Mouse (Mus musculus) myocyte (in vitro differentiated cells): ENCODE measurements around the gene Ccn6.

Source experiments
- POLR2A ChIP-seq: IDR thresholded peaks from one replicate; pipeline ENCODE4 v1.6.1; 2011; ENCODE audit warnings: low read depth, mild to moderate bottlenecking, control low read depth, moderate library complexity; ENCODE audit not compliant: insufficient read length
- USF1 ChIP-seq: IDR thresholded peaks from one replicate; pipeline ENCODE4 v1.6.1; 2011; ENCODE audit warnings: low read depth, mild to moderate bottlenecking, control low read depth, moderate library complexity

- TF ChIP-seq POLR2A (no peak), USF1 (no peak)
These were observed 45.1 kb upstream of the Ccn6 start for GRCm38 (mm10) chr10:39208712-39209111.
